Mouse (Mus musculus) heart, embryonic 11.5 days (tissue): ENCODE data around the gene D630003M21Rik. TPM values are rescaled to one million over a fixed set of nuclear protein-coding genes. Genes with fewer than 3 reads are reported as not detected.

Experiments used
- ATAC-seq: fragments of 200-750 bp; cut with Nextera tagmentation; replicated peaks from 2 replicates; pipeline ENCODE4 v1.8.0; 2017; ENCODE audit warnings: moderate library complexity; ENCODE audit not compliant: insufficient number of reproducible peaks, low FRiP score, low TSS enrichment
- H3K27ac ChIP-seq: fragments of 300-500 bp; sonication (generic); 2 replicates; pipeline ENCODE4 v1.5.1; 2014; ENCODE audit warnings: mild to moderate bottlenecking, low read depth, low read length
- H3K27me3 ChIP-seq: fragments of 300-500 bp; sonication (generic); 2 replicates; pipeline ENCODE4 v1.6.1; 2014; ENCODE audit warnings: mild to moderate bottlenecking, low read length, mixed read lengths; ENCODE audit not compliant: control insufficient read depth, insufficient read depth
- H3K36me3 ChIP-seq: fragments of 300-500 bp; sonication (generic); 2 replicates; pipeline ENCODE4 v1.6.1; 2014; ENCODE audit warnings: mild to moderate bottlenecking, low read length, moderate library complexity, mixed read lengths; ENCODE audit not compliant: control insufficient read depth, insufficient read depth
- H3K4me1 ChIP-seq: fragments of 300-500 bp; sonication (generic); 2 replicates; pipeline ENCODE4 v1.6.1; 2014; ENCODE audit warnings: low read length; ENCODE audit not compliant: control insufficient read depth, insufficient read depth
- H3K4me2 ChIP-seq: fragments of 300-500 bp; sonication (generic); 2 replicates; pipeline ENCODE4 v1.6.1; 2014; ENCODE audit warnings: mild to moderate bottlenecking, moderate library complexity
- H3K4me3 ChIP-seq: fragments of 300-500 bp; sonication (generic); 2 replicates; pipeline ENCODE4 v1.5.1; 2014; ENCODE audit warnings: low read depth, low read length
- H3K9ac ChIP-seq: fragments of 300-500 bp; sonication (generic); 2 replicates; pipeline ENCODE4 v1.6.1; 2014; ENCODE audit warnings: mild to moderate bottlenecking, low read depth, low read length, moderate library complexity
- H3K9me3 ChIP-seq: fragments of 300-500 bp; sonication (generic); replicated peaks from 2 replicates; pipeline ENCODE4 v1.6.1; 2016; ENCODE audit warnings: low read length; ENCODE audit not compliant: control insufficient read depth
- WGBS: fragments of 180-500 bp; shearing (Covaris S2); extraction: QIAGEN DNeasy Blood & Tissue Kit; methylation state at CpG from one replicate; pipeline ENCODE4 v1.1.7; 2014; ENCODE audit not compliant: insufficient replicate concordance; 5-methylcytosine and 5-hydroxymethylcytosine counted together
- polyA plus RNA-seq: library from polyadenylated mRNA; unstranded; fragments of >200 nt; fragmentation: Nextera tagmentation; extraction: Ambion mirVana; gene quantifications from 2 replicates; pipeline ENCODE4 v1.2.1, GENCODE M21; 2014

Gene D630003M21Rik
- 0.37 and 0.57 TPM in 2 replicates for polyA plus RNA-seq

- peak within 1 kb of the TSS; percentile 70 for H3K4me2 ChIP-seq
- no peaks in the 10 kb centered on the region for H3K36me3 ChIP-seq
- peak within 1 kb of the TSS; percentile 35 for H3K4me3 ChIP-seq
- peaks cover 16% of the 10 kb centered on the region for H3K27me3 ChIP-seq
- no peak within 1 kb of the TSS for H3K27ac ChIP-seq
- ATAC-seq, result peak; percentile 44; the same call in 1 of the 2 replicates
- peak within 1 kb of the TSS; percentile 25 for H3K9ac ChIP-seq
- H3K9me3 ChIP-seq, result no peaks in the 10 kb centered on the region
- peaks cover 3% of the 10 kb centered on the region; the same call in 1 of the 2 replicates for H3K4me1 ChIP-seq
- WGBS, result 2% methylated on average over 43 of the region's 55 CpGs
These were observed at the start of gene D630003M21Rik for GRCm38 (mm10) chr2:158228670-158229502. TSS of gene D630003M21Rik (minus strand) at chr2:158229222.

GRCm38 (mm10) chr2:158276878-158277277, 47.9 kb upstream of the D630003M21Rik start:
- no peak overlapping the region for H3K9ac ChIP-seq
- H3K36me3 ChIP-seq, result no peaks in the 10 kb centered on the region
- no peaks in the 10 kb centered on the region for H3K27me3 ChIP-seq
- no peaks in the 10 kb centered on the region for H3K4me1 ChIP-seq
- H3K4me2 ChIP-seq, result no peak overlapping the region
- no peak overlapping the region for H3K27ac ChIP-seq
- no peak overlapping the region for H3K4me3 ChIP-seq
- H3K9me3 ChIP-seq, result no peaks in the 10 kb centered on the region
- no peak for ATAC-seq
- 60% methylated on average over 4 of the region's 4 CpGs for WGBS

GRCm38 (mm10) chr2:158276451-158276850, 47.4 kb upstream of the D630003M21Rik start:
- Histone ChIP-seq H3K9me3 (no peaks in the 10 kb centered on the region), H3K4me3 (no peak overlapping the region), H3K4me1 (no peaks in the 10 kb centered on the region), H3K36me3 (no peaks in the 10 kb centered on the region), H3K27me3 (no peaks in the 10 kb centered on the region), H3K4me2 (no peak overlapping the region), H3K27ac (no peak overlapping the region), H3K9ac (no peak overlapping the region)
- 65% methylated on average over 6 of the region's 6 CpGs for WGBS
- no peak for ATAC-seq

GRCm38 (mm10) chr2:158275811-158276210, 46.8 kb upstream of the D630003M21Rik start:
- Histone ChIP-seq H3K9me3 (no peaks in the 10 kb centered on the region), H3K36me3 (no peaks in the 10 kb centered on the region), H3K4me1 (no peaks in the 10 kb centered on the region), H3K4me3 (no peak overlapping the region), H3K4me2 (no peak overlapping the region), H3K9ac (no peak overlapping the region), H3K27me3 (no peaks in the 10 kb centered on the region), H3K27ac (no peak overlapping the region)
- WGBS, result 76% methylated on average over 4 of the region's 4 CpGs
- ATAC-seq, result no peak

- H3K9ac ChIP-seq, result no peak overlapping the region
- H3K4me3 ChIP-seq, result no peak overlapping the region
- H3K27me3 ChIP-seq, result no peaks in the 10 kb centered on the region
- WGBS, result 83% methylated on average over 3 of the region's 3 CpGs
- H3K9me3 ChIP-seq, result no peaks in the 10 kb centered on the region
- H3K27ac ChIP-seq, result no peak overlapping the region
- H3K36me3 ChIP-seq, result no peaks in the 10 kb centered on the region
- H3K4me2 ChIP-seq, result no peak overlapping the region
- no peak for ATAC-seq
- H3K4me1 ChIP-seq, result no peaks in the 10 kb centered on the region
These were observed 46.3 kb upstream of the D630003M21Rik start for GRCm38 (mm10) chr2:158275349-158275748.

GRCm38 (mm10) chr2:158273646-158274045, 44.6 kb upstream of the D630003M21Rik start:
- no peak overlapping the region for H3K4me2 ChIP-seq
- WGBS, result 17% methylated on average over 2 of the region's 2 CpGs

GRCm38 (mm10) chr2:158270017-158270416, 41.0 kb upstream of the D630003M21Rik start:
- no peak for ATAC-seq
- no peak overlapping the region for H3K9ac ChIP-seq
- H3K36me3 ChIP-seq, result no peaks in the 10 kb centered on the region
- no peak overlapping the region for H3K4me2 ChIP-seq
- H3K4me3 ChIP-seq, result no peak overlapping the region
- H3K9me3 ChIP-seq, result no peaks in the 10 kb centered on the region
- WGBS, result 74% methylated on average over 8 of the region's 8 CpGs
- H3K27ac ChIP-seq, result no peak overlapping the region
- no peaks in the 10 kb centered on the region for H3K27me3 ChIP-seq
- H3K4me1 ChIP-seq, result no peaks in the 10 kb centered on the region

More at GRCm38 (mm10) chr2:158273646-158274045, 44.6 kb upstream of the D630003M21Rik start:
- Histone ChIP-seq H3K27ac (no peak overlapping the region), H3K9me3 (no peaks in the 10 kb centered on the region), H3K36me3 (no peaks in the 10 kb centered on the region), H3K27me3 (no peaks in the 10 kb centered on the region), H3K9ac (no peak overlapping the region), H3K4me1 (no peaks in the 10 kb centered on the region), H3K4me3 (no peak overlapping the region)
- ATAC-seq, result no peak

GRCm38 (mm10) chr2:158264877-158265276, 35.9 kb upstream of the D630003M21Rik start:
- Histone ChIP-seq H3K4me1 (no peaks in the 10 kb centered on the region), H3K9ac (no peak overlapping the region), H3K4me2 (no peak overlapping the region), H3K27ac (no peak overlapping the region), H3K27me3 (peaks cover 7% of the 10 kb centered on the region), H3K9me3 (no peaks in the 10 kb centered on the region), H3K36me3 (no peaks in the 10 kb centered on the region), H3K4me3 (no peak overlapping the region)
- ATAC-seq, result no peak
- 76% methylated on average over 3 of the region's 3 CpGs for WGBS

- WGBS, result 71% methylated on average over 8 of the region's 8 CpGs
- Histone ChIP-seq H3K9me3 (no peaks in the 10 kb centered on the region), H3K36me3 (no peaks in the 10 kb centered on the region), H3K27me3 (peaks cover 8% of the 10 kb centered on the region), H3K4me2 (no peak overlapping the region), H3K4me1 (peaks cover 10% of the 10 kb centered on the region), H3K9ac (no peak overlapping the region), H3K27ac (no peak overlapping the region), H3K4me3 (no peak overlapping the region)
- no peak for ATAC-seq
These were observed 30.5 kb upstream of the D630003M21Rik start for GRCm38 (mm10) chr2:158259498-158259897.
